Mouse (Mus musculus): ENCODE measurements at regions not wholly inside any gene's neighbourhood (a gene's known extent, or its start where the extent isn't known, plus 50 kb on each side); places are given as distances from the start of the nearest gene placed in this dataset.

- Histone ChIP-seq H3K36me3 (ENCODE audit: control insufficient read depth, insufficient read depth, low read length) (no peaks in the 10 kb centered on the region), H3K27ac (ENCODE audit: low read depth, low read length) (no peak overlapping the region), H3K4me1 (ENCODE audit: control insufficient read depth, insufficient read depth, low read length) (no peaks in the 10 kb centered on the region), H3K27me3 (ENCODE audit: control insufficient read depth, insufficient read depth, low read length) (no peaks in the 10 kb centered on the region), H3K4me3 (ENCODE audit: low read depth, low read length) (no peak overlapping the region), H3K4me2 (no peak overlapping the region), H3K9me3 (replicated peaks; ENCODE audit: control insufficient read depth, low read length) (no peaks in the 10 kb centered on the region), H3K9ac (ENCODE audit: low read depth, low read length) (no peak overlapping the region)
- WGBS (ENCODE audit: insufficient replicate concordance): 41% methylated on average over 2 of the region's 2 CpGs
- ATAC-seq (replicated peaks; ENCODE audit: insufficient number of reproducible peaks, low FRiP score, low TSS enrichment): no peak
Observed at GRCm38 (mm10) chr8:118005186-118005585, 203.4 kb upstream of the Mphosph6 start.

GRCm38 (mm10) chr8:118004391-118004851, 202.7 kb upstream of the Mphosph6 start:
- H3K27me3 ChIP-seq (ENCODE audit: control insufficient read depth, insufficient read depth, low read length): no peaks in the 10 kb centered on the region
- no peaks in the 10 kb centered on the region for H3K36me3 ChIP-seq (ENCODE audit: control insufficient read depth, insufficient read depth, low read length)
- H3K27ac ChIP-seq (ENCODE audit: low read depth, low read length): no peak overlapping the region
- WGBS (ENCODE audit: insufficient replicate concordance): 52% methylated on average over 7 of the region's 7 CpGs
- H3K4me2 ChIP-seq: no peak overlapping the region
- ATAC-seq (replicated peaks; ENCODE audit: insufficient number of reproducible peaks, low FRiP score, low TSS enrichment): no peak
- no peak overlapping the region for H3K4me3 ChIP-seq (ENCODE audit: low read depth, low read length)
- H3K4me1 ChIP-seq (ENCODE audit: control insufficient read depth, insufficient read depth, low read length): no peaks in the 10 kb centered on the region
- no peaks in the 10 kb centered on the region for H3K9me3 ChIP-seq (replicated peaks; ENCODE audit: control insufficient read depth, low read length)
- H3K9ac ChIP-seq (ENCODE audit: low read depth, low read length): no peak overlapping the region

- H3K9me3 ChIP-seq (replicated peaks; ENCODE audit: control insufficient read depth, low read length): no peaks in the 10 kb centered on the region
- H3K4me1 ChIP-seq (ENCODE audit: control insufficient read depth, insufficient read depth, low read length): no peaks in the 10 kb centered on the region
- H3K4me2 ChIP-seq: no peak overlapping the region
- H3K27me3 ChIP-seq (ENCODE audit: control insufficient read depth, insufficient read depth, low read length): no peaks in the 10 kb centered on the region
- ATAC-seq (replicated peaks; ENCODE audit: insufficient number of reproducible peaks, low FRiP score, low TSS enrichment): no peak
- no peak overlapping the region for H3K27ac ChIP-seq (ENCODE audit: low read depth, low read length)
- no peaks in the 10 kb centered on the region for H3K36me3 ChIP-seq (ENCODE audit: control insufficient read depth, insufficient read depth, low read length)
- no peak overlapping the region for H3K9ac ChIP-seq (ENCODE audit: low read depth, low read length)
- WGBS (ENCODE audit: insufficient replicate concordance): 83% methylated on average over 10 of the region's 10 CpGs
- no peak overlapping the region for H3K4me3 ChIP-seq (ENCODE audit: low read depth, low read length)
Observed at GRCm38 (mm10) chr8:118001138-118001537, 199.4 kb upstream of the Mphosph6 start.

GRCm38 (mm10) chr8:117991826-117992225, 190.1 kb upstream of the Mphosph6 start:
- Histone ChIP-seq H3K36me3 (ENCODE audit: control insufficient read depth, insufficient read depth, low read length) (no peaks in the 10 kb centered on the region), H3K27me3 (ENCODE audit: control insufficient read depth, insufficient read depth, low read length) (no peaks in the 10 kb centered on the region), H3K4me1 (ENCODE audit: control insufficient read depth, insufficient read depth, low read length) (no peaks in the 10 kb centered on the region), H3K9me3 (replicated peaks; ENCODE audit: control insufficient read depth, low read length) (no peaks in the 10 kb centered on the region), H3K4me2 (no peak overlapping the region), H3K4me3 (ENCODE audit: low read depth, low read length) (no peak overlapping the region), H3K27ac (ENCODE audit: low read depth, low read length) (no peak overlapping the region), H3K9ac (ENCODE audit: low read depth, low read length) (no peak overlapping the region)
- WGBS (ENCODE audit: insufficient replicate concordance): 82% methylated on average over 7 of the region's 7 CpGs
- no peak for ATAC-seq (replicated peaks; ENCODE audit: insufficient number of reproducible peaks, low FRiP score, low TSS enrichment)

- Histone ChIP-seq H3K27ac (ENCODE audit: low read depth, low read length) (no peak overlapping the region), H3K36me3 (ENCODE audit: control insufficient read depth, insufficient read depth, low read length) (no peaks in the 10 kb centered on the region), H3K4me2 (no peak overlapping the region), H3K27me3 (ENCODE audit: control insufficient read depth, insufficient read depth, low read length) (no peaks in the 10 kb centered on the region), H3K4me1 (ENCODE audit: control insufficient read depth, insufficient read depth, low read length) (no peaks in the 10 kb centered on the region), H3K9ac (ENCODE audit: low read depth, low read length) (no peak overlapping the region), H3K9me3 (replicated peaks; ENCODE audit: control insufficient read depth, low read length) (no peaks in the 10 kb centered on the region), H3K4me3 (ENCODE audit: low read depth, low read length) (no peak overlapping the region)
- no peak for ATAC-seq (replicated peaks; ENCODE audit: insufficient number of reproducible peaks, low FRiP score, low TSS enrichment)
- WGBS (ENCODE audit: insufficient replicate concordance): 44% methylated on average over 5 of the region's 5 CpGs
Observed at GRCm38 (mm10) chr8:117988781-117989180, 187.0 kb upstream of the Mphosph6 start.

GRCm38 (mm10) chr8:117968306-117968705, 166.6 kb upstream of the Mphosph6 start:
- no peak for ATAC-seq (replicated peaks; ENCODE audit: insufficient number of reproducible peaks, low FRiP score, low TSS enrichment)
- Histone ChIP-seq H3K4me2 (no peak overlapping the region), H3K4me3 (ENCODE audit: low read depth, low read length) (no peak overlapping the region), H3K9me3 (replicated peaks; ENCODE audit: control insufficient read depth, low read length) (no peaks in the 10 kb centered on the region), H3K27ac (ENCODE audit: low read depth, low read length) (no peak overlapping the region), H3K9ac (ENCODE audit: low read depth, low read length) (no peak overlapping the region), H3K27me3 (ENCODE audit: control insufficient read depth, insufficient read depth, low read length) (no peaks in the 10 kb centered on the region), H3K4me1 (ENCODE audit: control insufficient read depth, insufficient read depth, low read length) (no peaks in the 10 kb centered on the region), H3K36me3 (ENCODE audit: control insufficient read depth, insufficient read depth, low read length) (no peaks in the 10 kb centered on the region)
- 75% methylated on average over 5 of the region's 5 CpGs for WGBS (ENCODE audit: insufficient replicate concordance)

GRCm38 (mm10) chr8:117966556-117966955, 164.8 kb upstream of the Mphosph6 start:
- Histone ChIP-seq H3K9ac (ENCODE audit: low read depth, low read length) (no peak overlapping the region), H3K4me2 (no peak overlapping the region), H3K4me3 (ENCODE audit: low read depth, low read length) (no peak overlapping the region), H3K4me1 (ENCODE audit: control insufficient read depth, insufficient read depth, low read length) (no peaks in the 10 kb centered on the region), H3K27me3 (ENCODE audit: control insufficient read depth, insufficient read depth, low read length) (no peaks in the 10 kb centered on the region), H3K27ac (ENCODE audit: low read depth, low read length) (no peak overlapping the region), H3K9me3 (replicated peaks; ENCODE audit: control insufficient read depth, low read length) (no peaks in the 10 kb centered on the region), H3K36me3 (ENCODE audit: control insufficient read depth, insufficient read depth, low read length) (no peaks in the 10 kb centered on the region)
- WGBS (ENCODE audit: insufficient replicate concordance): 75% methylated on average over 5 of the region's 5 CpGs
- ATAC-seq (replicated peaks; ENCODE audit: insufficient number of reproducible peaks, low FRiP score, low TSS enrichment): no peak

GRCm38 (mm10) chr8:117963426-117963825, 161.7 kb upstream of the Mphosph6 start:
- Histone ChIP-seq H3K4me1 (ENCODE audit: control insufficient read depth, insufficient read depth, low read length) (no peaks in the 10 kb centered on the region), H3K27me3 (ENCODE audit: control insufficient read depth, insufficient read depth, low read length) (no peaks in the 10 kb centered on the region), H3K9me3 (replicated peaks; ENCODE audit: control insufficient read depth, low read length) (no peaks in the 10 kb centered on the region), H3K9ac (ENCODE audit: low read depth, low read length) (no peak overlapping the region), H3K4me3 (ENCODE audit: low read depth, low read length) (no peak overlapping the region), H3K27ac (ENCODE audit: low read depth, low read length) (no peak overlapping the region), H3K4me2 (no peak overlapping the region), H3K36me3 (ENCODE audit: control insufficient read depth, insufficient read depth, low read length) (no peaks in the 10 kb centered on the region)
- no peak for ATAC-seq (replicated peaks; ENCODE audit: insufficient number of reproducible peaks, low FRiP score, low TSS enrichment)
- 89% methylated on average over 13 of the region's 13 CpGs for WGBS (ENCODE audit: insufficient replicate concordance)

- 76% methylated on average over 8 of the region's 8 CpGs for WGBS (ENCODE audit: insufficient replicate concordance)
- H3K4me2 ChIP-seq: no peak overlapping the region
- H3K4me3 ChIP-seq (ENCODE audit: low read depth, low read length): no peak overlapping the region
- no peak overlapping the region for H3K27ac ChIP-seq (ENCODE audit: low read depth, low read length)
- H3K9me3 ChIP-seq (replicated peaks; ENCODE audit: control insufficient read depth, low read length): no peaks in the 10 kb centered on the region
- ATAC-seq (replicated peaks; ENCODE audit: insufficient number of reproducible peaks, low FRiP score, low TSS enrichment): no peak
- H3K4me1 ChIP-seq (ENCODE audit: control insufficient read depth, insufficient read depth, low read length): no peaks in the 10 kb centered on the region
- H3K36me3 ChIP-seq (ENCODE audit: control insufficient read depth, insufficient read depth, low read length): no peaks in the 10 kb centered on the region
- H3K27me3 ChIP-seq (ENCODE audit: control insufficient read depth, insufficient read depth, low read length): no peaks in the 10 kb centered on the region
- H3K9ac ChIP-seq (ENCODE audit: low read depth, low read length): no peak overlapping the region
Observed at GRCm38 (mm10) chr8:117962666-117963065, 160.9 kb upstream of the Mphosph6 start.
